Mouse (Mus musculus): Measurements from ENCODE around the gene Cacng8.

Gene Cacng8

DNA sequence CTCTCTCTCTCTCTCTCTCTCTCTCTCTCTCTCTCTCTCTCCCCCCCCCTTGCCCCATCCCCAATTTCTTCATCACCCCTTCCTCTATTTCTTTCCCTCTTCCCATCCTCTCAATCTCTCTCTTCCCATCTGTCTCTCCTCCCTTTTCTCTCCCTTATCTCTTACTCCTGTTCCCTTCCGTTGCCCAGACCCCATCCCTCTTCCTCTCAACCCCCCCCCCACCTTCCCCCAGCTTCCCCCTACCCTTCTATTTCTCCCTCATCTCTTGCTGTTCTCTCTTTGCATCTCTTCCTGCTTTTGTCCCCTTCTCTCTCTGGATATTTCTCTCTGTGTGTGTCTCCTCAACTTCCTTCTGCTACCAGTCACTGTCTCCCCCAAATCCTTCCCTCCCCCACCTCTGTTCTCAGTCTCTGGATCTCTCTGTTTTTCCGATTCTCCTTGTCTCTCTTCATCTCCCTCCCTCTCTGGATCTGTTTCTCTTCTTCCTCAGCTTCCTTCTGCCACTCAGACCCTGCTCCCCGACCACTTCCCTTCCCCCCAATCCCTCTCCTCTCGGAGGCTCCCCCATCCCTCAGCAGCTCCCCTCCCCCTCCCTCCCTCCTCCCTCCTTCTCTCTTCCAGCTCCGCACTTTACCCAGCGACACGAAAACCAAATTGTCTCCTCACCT lies at the start of gene Cacng8:
Gene Cacng8 (plus strand): TSS at position 271 of the 668 bp plus-strand sequence.
- no peak for DNase-seq (ENCODE audit: low spot score)

DNA sequence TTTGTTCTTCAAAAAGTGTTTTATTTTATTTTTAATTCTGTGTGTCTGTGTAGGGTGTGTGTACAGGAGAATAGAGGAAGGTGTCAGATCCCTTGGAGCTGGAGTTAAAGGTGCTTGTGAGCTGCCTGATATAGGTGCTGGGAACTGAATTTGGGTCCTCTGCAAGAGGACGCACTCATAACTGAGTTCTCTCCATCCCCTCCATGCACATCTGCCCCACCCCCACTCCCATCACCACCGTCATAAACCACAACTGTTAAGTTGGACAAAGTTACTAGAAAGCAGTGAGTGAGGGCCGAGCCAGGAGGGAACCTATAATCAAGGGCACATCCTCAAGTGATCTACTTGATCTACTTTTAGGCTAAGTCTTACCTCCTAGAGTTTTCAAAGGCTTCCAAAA lies 46.6 kb upstream of the Cacng8 start:
- no peak for DNase-seq (ENCODE audit: low spot score)

DNA sequence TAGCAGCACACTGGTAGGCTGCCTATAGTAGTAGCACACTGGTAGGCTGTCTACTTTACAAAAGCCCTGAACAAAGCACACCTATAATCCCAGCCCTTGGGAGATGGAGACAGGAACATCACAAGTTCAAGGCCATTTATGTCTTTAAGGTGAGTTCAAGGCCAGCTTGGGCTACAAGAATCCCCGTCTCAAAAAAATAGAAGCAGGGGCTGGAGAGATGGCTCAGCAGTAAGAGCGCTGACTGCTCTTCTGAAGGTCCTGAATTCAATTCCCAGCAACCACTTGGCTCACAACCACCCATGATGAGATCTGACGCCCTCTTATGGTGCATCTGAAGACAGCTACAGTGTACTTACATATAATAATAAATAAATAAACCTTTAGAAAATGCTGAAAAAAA lies 45.2 kb upstream of the Cacng8 start:
- no peak for DNase-seq (ENCODE audit: low spot score)

- no peak for DNase-seq (ENCODE audit: low spot score)
Measured at GRCm38 (mm10) chr7:3347366-3348287, 42.9 kb upstream of the Cacng8 start.

DNA sequence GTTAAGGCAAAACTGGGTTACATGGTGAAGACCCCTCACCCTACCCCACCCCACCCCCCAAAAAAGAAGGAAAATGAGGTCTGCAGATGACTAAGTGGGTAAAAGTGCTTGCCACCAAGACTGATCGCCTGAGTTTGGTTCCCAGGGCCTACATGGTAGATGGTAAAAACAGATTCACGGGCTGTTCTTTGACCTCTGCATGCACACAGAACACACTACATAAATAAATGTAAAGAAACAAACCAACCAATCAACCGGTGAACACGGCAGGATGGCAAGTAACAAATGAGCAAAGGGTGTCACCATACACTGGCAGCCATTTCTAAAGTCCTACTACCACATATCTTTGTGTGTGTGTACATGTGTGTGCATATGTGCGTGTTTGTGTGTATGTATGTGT lies 42.2 kb upstream of the Cacng8 start:
- no peak for DNase-seq (ENCODE audit: low spot score)

- no peak for DNase-seq (ENCODE audit: low spot score)
Measured at GRCm38 (mm10) chr7:3349775-3350174, 40.7 kb upstream of the Cacng8 start.

- no peak for DNase-seq (ENCODE audit: low spot score)
Measured at GRCm38 (mm10) chr7:3351536-3351935, 38.9 kb upstream of the Cacng8 start.

- no peak for DNase-seq (ENCODE audit: low spot score)
Measured at GRCm38 (mm10) chr7:3354850-3355249, 35.6 kb upstream of the Cacng8 start.

- no peak for DNase-seq (ENCODE audit: low spot score)
Measured at GRCm38 (mm10) chr7:3360678-3361077, 29.8 kb upstream of the Cacng8 start.

GRCm38 (mm10) chr7:3365547-3366279 lies 24.8 kb upstream of the Cacng8 start:
- no peak for DNase-seq (ENCODE audit: low spot score)

GRCm38 (mm10) chr7:3366705-3367516 lies 23.6 kb upstream of the Cacng8 start:
- no peak for DNase-seq (ENCODE audit: low spot score)

DNA sequence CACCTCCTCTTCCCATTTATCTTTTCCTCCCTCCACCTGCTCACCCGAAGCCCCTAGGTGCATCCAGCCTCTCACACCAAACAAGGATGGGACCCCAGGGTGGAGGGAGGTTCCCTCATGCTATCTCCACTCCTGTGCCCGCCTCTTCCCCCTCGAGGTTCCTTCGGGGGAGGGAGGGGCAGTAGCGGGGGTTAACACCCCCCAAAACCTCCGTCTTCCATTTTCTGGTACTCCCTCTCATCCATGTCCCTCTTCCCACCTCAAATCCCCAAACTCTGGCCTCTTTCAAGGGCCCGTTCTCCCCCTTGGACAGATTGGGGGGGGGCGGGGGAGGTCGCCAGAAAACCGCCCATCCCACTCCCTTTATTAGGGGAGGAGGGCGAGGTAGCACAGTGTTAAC lies 22.9 kb upstream of the Cacng8 start:
- DNase-seq (ENCODE audit: low spot score): no peak

DNA sequence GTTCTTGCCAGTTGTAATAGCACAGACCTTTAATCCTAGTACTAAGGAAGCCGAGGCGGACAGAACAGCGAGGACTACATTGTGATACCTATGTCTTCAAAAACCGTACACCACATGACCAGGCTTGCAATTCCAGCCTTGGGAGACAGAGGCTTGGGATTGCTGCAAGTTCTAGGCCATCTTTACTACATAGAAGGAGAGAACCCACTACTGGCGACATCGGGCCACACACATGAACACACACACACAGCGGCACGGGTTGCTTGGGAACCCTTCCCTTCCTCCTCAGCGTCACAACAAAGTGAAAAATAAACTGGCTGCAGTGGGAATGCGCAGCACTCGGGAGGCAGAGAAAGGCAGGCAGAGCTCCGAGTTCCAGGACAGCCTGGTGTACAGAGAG lies 22.2 kb upstream of the Cacng8 start:
- no peak for DNase-seq (ENCODE audit: low spot score)

- no peak for DNase-seq (ENCODE audit: low spot score)
Measured at GRCm38 (mm10) chr7:3369189-3369588, 21.3 kb upstream of the Cacng8 start.

GRCm38 (mm10) chr7:3370407-3370806 lies 20.1 kb upstream of the Cacng8 start:
- no peak for DNase-seq (ENCODE audit: low spot score)

GRCm38 (mm10) chr7:3372376-3372775 lies 18.1 kb upstream of the Cacng8 start:
- no peak for DNase-seq (ENCODE audit: low spot score)

GRCm38 (mm10) chr7:3373754-3374153 lies 16.7 kb upstream of the Cacng8 start:
- no peak for DNase-seq (ENCODE audit: low spot score)

DNA sequence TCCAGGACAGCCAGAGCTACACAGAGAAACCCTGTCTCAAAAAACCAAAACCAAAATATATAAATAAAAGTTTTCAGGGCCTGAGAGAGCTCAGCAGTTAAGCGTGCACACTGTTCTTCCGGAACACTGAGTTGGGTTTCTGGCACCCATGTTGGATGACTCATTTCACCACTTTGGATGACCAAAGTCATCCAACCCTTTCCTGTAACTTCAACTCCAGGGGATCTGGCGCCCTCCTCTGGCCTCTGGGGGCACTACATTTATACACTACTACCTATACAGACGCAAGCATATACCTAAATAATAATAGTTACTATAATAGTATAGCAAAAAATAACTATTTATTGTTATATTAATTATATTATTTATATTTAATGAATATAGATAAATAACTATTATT lies 13.7 kb upstream of the Cacng8 start:
- DNase-seq (ENCODE audit: low spot score): peak; percentile 16

DNA sequence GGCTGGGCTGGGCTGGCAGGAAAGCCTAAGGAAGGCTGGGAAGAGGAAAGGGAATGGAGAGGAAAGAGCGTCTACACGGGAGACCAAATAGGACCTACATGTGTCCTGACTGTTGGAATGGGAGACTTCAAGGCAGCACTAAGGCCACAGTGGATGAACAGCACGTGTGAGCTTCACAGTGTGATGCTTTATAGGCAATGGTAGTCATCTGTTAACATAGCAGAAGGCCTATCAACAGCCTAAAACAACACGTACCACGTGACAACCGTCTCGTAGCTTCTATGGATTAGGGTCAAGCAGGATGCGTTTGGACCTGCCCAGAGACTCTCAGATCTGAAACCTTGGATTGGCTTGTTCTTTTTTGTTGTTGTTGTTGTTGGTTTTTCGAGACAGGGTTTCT lies 8.4 kb upstream of the Cacng8 start:
- no peak for DNase-seq (ENCODE audit: low spot score)

- no peak for DNase-seq (ENCODE audit: low spot score)
Measured at GRCm38 (mm10) chr7:3384807-3385319, 5.6 kb upstream of the Cacng8 start.

DNA sequence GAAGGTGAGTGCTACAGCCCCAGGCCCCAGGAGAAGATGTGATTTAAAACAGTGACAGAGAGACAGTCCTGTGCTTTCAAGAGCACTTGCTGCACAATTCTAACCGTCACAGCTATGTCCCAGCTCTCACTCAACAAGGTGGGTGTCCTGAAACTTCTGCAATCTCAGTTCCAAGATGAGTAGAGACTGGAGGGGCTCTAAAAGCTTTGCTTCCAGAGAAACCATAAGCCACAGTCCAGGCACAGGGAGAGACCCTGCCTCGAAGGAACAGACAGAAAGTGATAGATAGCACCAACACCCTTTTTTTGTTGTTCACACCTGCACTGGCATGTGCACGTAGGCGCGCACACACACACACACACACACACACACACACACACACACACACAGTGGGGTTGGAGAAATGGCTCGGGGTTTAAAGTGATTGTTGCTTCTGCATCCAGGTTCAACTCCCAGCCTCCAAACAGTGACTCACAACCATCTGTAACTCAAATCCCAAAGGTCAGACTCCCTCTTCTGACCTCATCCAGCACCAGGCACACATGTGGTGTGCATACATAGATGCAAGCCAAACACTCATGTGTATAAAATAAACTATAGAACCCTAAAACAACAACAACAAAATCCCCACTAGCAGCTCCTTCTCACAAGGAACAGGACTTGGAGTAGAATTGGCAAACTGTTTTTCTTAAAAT lies 4.3 kb upstream of the Cacng8 start:
- no peak for DNase-seq (ENCODE audit: low spot score)
